Mouse (Mus musculus) thymus, adult 2 months (tissue): ENCODE data around the gene Osbp.

Experiments
- CTCF ChIP-seq: fragments of 200-500 bp; IDR thresholded peaks from 2 replicates; pipeline ENCODE4 v1.5.1; 2012; ENCODE audit warnings: mild to moderate bottlenecking, control low read depth, low read length, moderate library complexity, borderline replicate concordance; ENCODE audit not compliant: control insufficient read depth, poor library complexity, insufficient read depth; ENCODE audit errors: extremely low read depth
- POLR2A ChIP-seq: fragments of 200-500 bp; IDR thresholded peaks from 2 replicates; pipeline ENCODE4 v1.6.1; 2012; ENCODE audit warnings: mild to moderate bottlenecking, low read length, control low read depth, moderate library complexity; ENCODE audit not compliant: control insufficient read depth, poor library complexity, insufficient read depth; ENCODE audit errors: extremely low read depth

DNA sequence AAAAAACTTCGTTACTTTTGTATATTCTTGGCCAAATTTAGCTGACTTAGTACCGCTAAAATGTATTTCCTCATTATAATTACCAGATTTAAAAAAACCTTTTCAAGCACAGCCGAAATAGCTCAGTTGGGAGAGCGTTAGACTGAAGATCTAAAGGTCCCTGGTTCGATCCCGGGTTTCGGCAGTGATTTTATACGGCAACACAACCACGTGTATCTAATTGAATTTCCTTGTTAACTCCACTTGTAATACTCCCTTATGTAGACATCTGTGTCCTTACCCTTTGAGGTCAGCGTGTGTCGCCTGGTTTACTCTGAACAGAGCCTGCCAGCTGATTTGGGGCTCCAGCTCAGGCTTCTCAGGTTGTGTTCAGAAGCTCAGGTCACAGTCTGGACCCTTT is 36.4 kb downstream of the Osbp start:
- TF ChIP-seq CTCF (no peak), POLR2A (no peak)
